Mouse (Mus musculus) embryonic facial prominence, embryonic 15.5 days (tissue): ENCODE measurements around the gene Zdhhc1. TPM values are rescaled to one million over a fixed set of nuclear protein-coding genes. Genes with fewer than 3 reads are reported as not detected.

Experiments used
- ATAC-seq: fragments of 200-750 bp; cut with Nextera tagmentation; 2 replicates; pipeline ENCODE4 v1.8.0; 2017; ENCODE audit warnings: low read depth, moderate TSS enrichment; ENCODE audit not compliant: insufficient number of reproducible peaks, low FRiP score, low TSS enrichment
- H3K27ac ChIP-seq: fragments of 300-500 bp; sonication (generic); replicated peaks from 2 replicates; pipeline ENCODE4 v1.5.1; 2015; ENCODE audit warnings: mild to moderate bottlenecking, inconsistent platforms
- H3K27me3 ChIP-seq: fragments of 300-500 bp; sonication (generic); 2 replicates; pipeline ENCODE4 v1.6.1; 2015; ENCODE audit warnings: inconsistent platforms
- H3K36me3 ChIP-seq: fragments of 300-500 bp; sonication (generic); 2 replicates; pipeline ENCODE4 v1.6.1; 2015; ENCODE audit warnings: mild to moderate bottlenecking, inconsistent platforms
- H3K4me1 ChIP-seq: fragments of 300-500 bp; sonication (generic); 2 replicates; pipeline ENCODE4 v1.6.1; 2015; ENCODE audit warnings: inconsistent platforms
- H3K4me2 ChIP-seq: fragments of 300-500 bp; sonication (generic); replicated peaks from 2 replicates; pipeline ENCODE4 v1.6.1; 2015; ENCODE audit warnings: mild to moderate bottlenecking, inconsistent platforms
- H3K4me3 ChIP-seq: fragments of 300-500 bp; sonication (generic); replicated peaks from 2 replicates; pipeline ENCODE4 v1.5.1; 2015; ENCODE audit warnings: mild to moderate bottlenecking, inconsistent platforms
- H3K9ac ChIP-seq: fragments of 300-500 bp; sonication (generic); 2 replicates; pipeline ENCODE4 v1.6.1; 2015; ENCODE audit warnings: inconsistent platforms
- H3K9me3 ChIP-seq: fragments of 300-500 bp; sonication (generic); replicated peaks from 2 replicates; pipeline ENCODE4 v1.6.1; 2016; ENCODE audit warnings: inconsistent platforms
- WGBS: fragments of 180-500 bp; shearing (Covaris S2); methylation state at CpG from one replicate; pipeline ENCODE4 v1.1.7; 2015; 5-methylcytosine and 5-hydroxymethylcytosine counted together
- polyA plus RNA-seq: library from polyadenylated mRNA; unstranded; fragments of >200 nt; fragmentation: Nextera tagmentation; extraction: Ambion mirVana; gene quantifications from 2 replicates; pipeline ENCODE4 v1.2.1, GENCODE M21; 2015

The Zdhhc1 gene
- polyA plus RNA-seq, 1 experiment from 2014 or later: 59.8 TPM

- ATAC-seq: no peak
- Histone ChIP-seq H3K9me3 (no peaks in the 10 kb centered on the region), H3K36me3 (no peaks in the 10 kb centered on the region), H3K4me2 (no peak overlapping the region), H3K4me3 (no peak overlapping the region), H3K9ac (no peak overlapping the region), H3K27ac (no peak overlapping the region), H3K4me1 (peaks cover 10% of the 10 kb centered on the region; the same call in 1 of the 2 replicates), H3K27me3 (no peaks in the 10 kb centered on the region)
- 68% methylated on average over 5 of the region's 5 CpGs for WGBS
Measured at GRCm38 (mm10) chr8:105434136-105434535, 62.6 kb downstream of the Zdhhc1 start.

DNA sequence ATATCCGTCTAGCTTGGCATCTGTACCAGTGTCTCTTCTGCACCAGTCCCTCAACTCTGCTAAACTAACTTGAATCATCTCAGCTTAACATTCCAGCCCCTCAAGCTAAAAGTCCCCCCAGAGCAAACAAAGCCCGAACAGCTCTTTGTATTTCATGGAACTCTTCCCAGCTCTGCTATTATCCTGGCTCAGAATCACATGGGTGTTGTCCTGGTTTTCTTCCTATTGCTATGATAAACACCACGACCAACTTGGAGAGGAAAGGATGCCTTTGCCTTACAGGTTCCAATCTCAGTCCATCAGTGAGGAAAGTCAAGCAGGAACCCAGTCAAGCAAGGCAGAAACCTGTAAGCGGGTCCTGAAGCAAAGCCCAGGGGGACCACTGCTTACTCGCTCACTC lies 63.2 kb downstream of the Zdhhc1 start:
- Histone ChIP-seq H3K4me1 (peaks cover 10% of the 10 kb centered on the region; the same call in 1 of the 2 replicates), H3K4me2 (no peak overlapping the region), H3K27ac (no peak overlapping the region), H3K9me3 (no peaks in the 10 kb centered on the region), H3K4me3 (no peak overlapping the region), H3K36me3 (no peaks in the 10 kb centered on the region), H3K27me3 (no peaks in the 10 kb centered on the region), H3K9ac (no peak overlapping the region)
- ATAC-seq: no peak
- WGBS: 51% methylated on average over 5 of the region's 5 CpGs

GRCm38 (mm10) chr8:105433021-105433420 lies 63.7 kb downstream of the Zdhhc1 start:
- Histone ChIP-seq H3K9me3 (no peaks in the 10 kb centered on the region), H3K4me1 (peaks cover 10% of the 10 kb centered on the region; the same call in 1 of the 2 replicates), H3K4me2 (no peak overlapping the region), H3K4me3 (no peak overlapping the region), H3K27ac (no peak overlapping the region), H3K9ac (no peak overlapping the region), H3K27me3 (no peaks in the 10 kb centered on the region), H3K36me3 (no peaks in the 10 kb centered on the region)
- ATAC-seq: no peak
- 33% methylated on average over 6 of the region's 6 CpGs for WGBS

- Histone ChIP-seq H3K4me2 (no peak overlapping the region), H3K4me1 (peaks cover 10% of the 10 kb centered on the region; the same call in 1 of the 2 replicates), H3K9ac (no peak overlapping the region), H3K4me3 (no peak overlapping the region), H3K9me3 (no peaks in the 10 kb centered on the region), H3K27me3 (no peaks in the 10 kb centered on the region), H3K36me3 (no peaks in the 10 kb centered on the region), H3K27ac (no peak overlapping the region)
- 42% methylated on average over 7 of the region's 7 CpGs for WGBS
- no peak for ATAC-seq
Measured at GRCm38 (mm10) chr8:105431743-105432515, 64.8 kb downstream of the Zdhhc1 start.

GRCm38 (mm10) chr8:105426878-105427277 lies 69.8 kb downstream of the Zdhhc1 start:
- Histone ChIP-seq H3K36me3 (no peaks in the 10 kb centered on the region), H3K4me1 (no peaks in the 10 kb centered on the region), H3K4me3 (no peak overlapping the region), H3K27ac (no peak overlapping the region), H3K9me3 (no peaks in the 10 kb centered on the region), H3K9ac (no peak overlapping the region), H3K27me3 (no peaks in the 10 kb centered on the region), H3K4me2 (no peak overlapping the region)
- WGBS: 70% methylated on average over 6 of the region's 6 CpGs
- ATAC-seq: no peak

Other genes starting within 250 kb of the Zdhhc1 start
- gene B3gnt9, start 241.7 kb downstream of the Zdhhc1 start, polyA plus RNA-seq: 45.5 and 49.2 TPM in 2 replicates
- 27.4 and 28.8 TPM in 2 replicates for gene Tradd, start 232.3 kb downstream of the Zdhhc1 start, polyA plus RNA-seq
- 3.3 and 4.0 TPM in 2 replicates for gene Fbxl8, start 232.3 kb downstream of the Zdhhc1 start, polyA plus RNA-seq
- gene Hsf4, start 227.1 kb downstream of the Zdhhc1 start, polyA plus RNA-seq: 0.13 and 0.33 TPM in 2 replicates
- gene Nol3, start 220.8 kb downstream of the Zdhhc1 start, polyA plus RNA-seq: 3.6 and 4.4 TPM in 2 replicates
- 12.1 and 14.5 TPM in 2 replicates for gene 4931428F04Rik, start 207.0 kb downstream of the Zdhhc1 start, polyA plus RNA-seq
- gene Exoc3l, start 200.8 kb downstream of the Zdhhc1 start, polyA plus RNA-seq: 10.2 and 11.0 TPM in 2 replicates
- gene E2f4, start 199.2 kb downstream of the Zdhhc1 start, polyA plus RNA-seq: 67.9 and 79.6 TPM in 2 replicates
- gene Elmo3, start 191.3 kb downstream of the Zdhhc1 start, polyA plus RNA-seq: 9.9 and 11.4 TPM in 2 replicates
- gene Lrrc29, start 170.6 kb downstream of the Zdhhc1 start, polyA plus RNA-seq: 1.6 and 2.0 TPM in 2 replicates
- gene Tmem208, start 170.5 kb downstream of the Zdhhc1 start, polyA plus RNA-seq: 131 TPM in 2 replicates
- gene Fhod1, start 148.9 kb downstream of the Zdhhc1 start, polyA plus RNA-seq: 2.0 and 2.6 TPM in 2 replicates
- 2.6 and 3.4 TPM in 2 replicates for gene Slc9a5, start 148.1 kb downstream of the Zdhhc1 start, polyA plus RNA-seq
- gene Plekhg4, start 123.6 kb downstream of the Zdhhc1 start, polyA plus RNA-seq: 0.25 and 0.45 TPM in 2 replicates
- 0.05 TPM in 1 of 2 replicates, not detected in the other for gene Kctd19, start 83.4 kb downstream of the Zdhhc1 start, polyA plus RNA-seq
- 1.1 and 2.6 TPM in 2 replicates for gene Lrrc36, start 83.3 kb downstream of the Zdhhc1 start, polyA plus RNA-seq
- gene Tppp3, start 25.4 kb downstream of the Zdhhc1 start, polyA plus RNA-seq: 157 and 180 TPM in 2 replicates
- gene Hsd11b2, start 21.9 kb upstream of the Zdhhc1 start, polyA plus RNA-seq: 1.4 TPM in 2 replicates
- gene Atp6v0d1, start 69.1 kb upstream of the Zdhhc1 start, polyA plus RNA-seq: 99.7 and 104 TPM in 2 replicates
- gene Ripor1, start 108.4 kb upstream of the Zdhhc1 start, polyA plus RNA-seq: 21.6 and 24.9 TPM in 2 replicates
- 118 and 122 TPM in 2 replicates for gene Ctcf, start 139.7 kb upstream of the Zdhhc1 start, polyA plus RNA-seq
- 1.7 and 2.3 TPM in 2 replicates for gene Agrp, start 140.5 kb upstream of the Zdhhc1 start, polyA plus RNA-seq
- 0.77 and 1.0 TPM in 2 replicates for gene Carmil2, start 189.4 kb upstream of the Zdhhc1 start, polyA plus RNA-seq
- 65.0 and 73.3 TPM in 2 replicates for gene Acd, start 204.2 kb upstream of the Zdhhc1 start, polyA plus RNA-seq
- 17.5 and 20.4 TPM in 2 replicates for gene Pard6a, start 204.2 kb upstream of the Zdhhc1 start, polyA plus RNA-seq
- 0.20 and 0.37 TPM in 2 replicates for gene 4933405L10Rik, start 210.8 kb upstream of the Zdhhc1 start, polyA plus RNA-seq
- gene Enkd1, start 211.3 kb upstream of the Zdhhc1 start, polyA plus RNA-seq: 25.7 and 33.4 TPM in 2 replicates